Mouse (Mus musculus): ENCODE results near the gene Gm20388.

- TF ChIP-seq CTCF (IDR thresholded peaks at IDR 0.05; ENCODE audit: insufficient read depth, low read depth, low read length) (peak; percentile 48; the same call in 1 of the 2 replicates), POLR2A (IDR thresholded peaks at IDR 0.05; ENCODE audit: insufficient read depth, low read depth, low read length) (no peak)
Observed at GRCm38 (mm10) chr8:120683602-120684001, 773.0 kb downstream of the Gm20388 start.

All from olfactory bulb, adult 2 months (tissue).